Mouse (Mus musculus) T-helper 1 cell (primary cell): ENCODE results near the gene Olfr1535.

Experiments
- in situ Hi-C: fragments of 300-600 bp; cut with MboI, MseI; formaldehyde crosslinking; loops from one replicate; pipeline ENCODE4 v1.15.1; 2025; ENCODE audit warnings: high pct_unique_total_duplicates

Gene Olfr1535

DNA sequence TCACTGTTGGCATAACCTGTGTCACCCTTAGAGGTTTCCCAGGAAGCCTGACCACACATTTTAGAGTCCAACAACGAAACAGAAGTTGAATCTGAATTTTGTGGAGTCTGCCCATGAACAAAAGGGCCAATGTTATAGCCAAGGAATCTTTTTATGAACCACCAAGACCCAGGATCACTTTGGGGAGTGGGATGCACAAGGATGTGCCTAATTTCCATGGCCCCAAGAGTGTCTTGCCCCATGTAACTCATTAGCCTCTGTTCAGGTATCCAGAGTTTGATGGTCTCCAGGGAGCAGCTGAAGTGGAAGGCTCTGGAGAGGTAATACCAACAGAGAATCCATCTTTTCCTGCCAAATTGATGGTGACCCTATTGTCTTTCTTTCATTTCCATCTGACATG is at the start of gene Olfr1535:
Olfr1535 (minus strand) TSS at position 101 of the 400 bp plus-strand sequence.
- in situ Hi-C loops = loop anchor here (10.0 kb wide), 1 partner anchor 935 kb away; no protein-coding TSS in a partner anchor

DNA sequence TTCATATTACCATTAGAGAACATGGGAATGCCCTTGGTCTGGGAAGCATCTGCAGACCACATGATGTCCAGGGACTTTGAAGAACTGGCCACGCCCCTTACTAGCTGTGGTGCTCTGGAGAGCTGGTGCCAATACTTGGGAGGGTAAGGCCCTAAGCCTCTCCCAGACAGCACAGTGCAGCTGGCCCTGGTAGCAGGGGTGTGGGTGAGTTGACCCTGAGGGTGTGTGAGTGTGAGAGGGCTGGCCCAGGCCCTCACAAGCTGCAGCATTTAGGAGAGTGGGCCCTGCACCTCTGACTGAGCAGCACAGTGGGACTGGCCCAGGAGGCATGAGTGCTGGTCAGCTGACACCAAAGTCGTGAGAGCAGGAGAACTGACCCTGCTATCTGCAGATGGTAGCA is 31.9 kb upstream of the Olfr1535 start:
- in situ Hi-C loops = no loop called here

DNA sequence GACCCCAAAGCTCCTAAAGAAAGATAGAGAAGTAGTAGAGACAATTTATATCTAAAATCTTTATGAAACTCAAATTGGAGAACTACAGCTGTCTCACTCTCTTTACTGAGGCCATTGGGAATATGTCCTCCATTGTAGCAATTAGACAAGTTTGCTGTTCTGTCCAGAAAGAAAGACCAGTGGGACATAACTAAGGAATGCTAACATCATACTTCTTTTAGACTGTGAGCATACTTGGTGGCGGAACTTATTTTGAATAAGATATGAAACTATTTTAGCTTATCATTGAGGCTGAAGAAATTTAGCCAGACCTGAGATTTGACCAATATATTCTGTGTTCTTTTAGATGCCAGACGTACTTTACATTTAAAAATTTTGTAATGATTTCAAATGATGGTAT is 22.0 kb upstream of the Olfr1535 start, which contains the start of gene Olfr1364:
Olfr1364 (minus strand) TSS at position 101 of the 400 bp plus-strand sequence.
- in situ Hi-C loops = no loop called here

- in situ Hi-C loops = no loop called here
Measured at GRCm38 (mm10) chr13:21550416-21551110, 9.1 kb downstream of the Olfr1535 start.

GRCm38 (mm10) chr13:21549487-21549886 is 10.2 kb downstream of the Olfr1535 start:
- in situ Hi-C loops = no loop called here

- in situ Hi-C loops = no loop called here
Measured at GRCm38 (mm10) chr13:21542708-21543107, 17.0 kb downstream of the Olfr1535 start, which contains the start of gene Olfr1366. Gene Olfr1366 (minus strand): TSS chr13:21542808.

DNA sequence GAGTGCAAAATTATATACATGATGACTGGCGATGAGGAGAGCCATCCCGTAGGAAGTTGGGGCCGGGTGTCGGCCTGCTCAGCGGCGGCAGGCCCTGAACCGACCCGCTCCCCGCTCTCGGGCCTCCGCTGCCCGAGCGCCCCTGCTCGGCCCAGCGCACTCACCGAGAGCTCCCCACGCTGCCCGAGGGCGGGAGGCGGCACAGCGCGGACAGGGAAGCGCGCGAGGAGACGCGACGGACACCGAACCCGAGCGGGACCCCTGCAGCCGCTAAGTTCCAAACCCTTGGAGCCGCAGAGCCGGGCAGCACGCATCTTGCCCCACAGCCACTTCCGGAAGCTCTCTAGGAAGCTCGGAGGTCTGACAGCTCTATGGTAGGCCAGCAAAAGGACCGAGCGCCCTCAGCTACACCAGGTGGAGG is 28.9 kb downstream of the Olfr1535 start, which contains the start of gene Zkscan8:
Zkscan8 (minus strand) TSS at position 340 of the 421 bp plus-strand sequence.
- in situ Hi-C loops = no loop called here

GRCm38 (mm10) chr13:21530136-21530535 is 29.6 kb downstream of the Olfr1535 start:
- in situ Hi-C loops = no loop called here

- in situ Hi-C loops = no loop called here
Measured at GRCm38 (mm10) chr13:21506221-21506649, 53.5 kb downstream of the Olfr1535 start.
